Mouse (Mus musculus): Measurements from ENCODE around the gene Prss36.

The Prss36 gene

GRCm38 (mm10) chr7:127952864-127953581, 6.5 kb upstream of the Prss36 start:
- CTCF ChIA-PET = interaction anchor here in 3 of 4 experiments (0.6 to 1.4 kb wide), 7 partner anchors 17 to 278 kb away, joined by 3 to 10 read pairs (median 4); no protein-coding TSS in a partner anchor
- POLR2A ChIA-PET = interaction anchor here (0.5 to 3.1 kb wide), 27 partner anchors 9 to 604 kb away, joined by 3 to 46 read pairs (median 4); partner anchors contain the start of genes Fus (in 3 of the 4), Prss53 (in 1 of the 4) and Pycard (in 1 of the 4)

DNA sequence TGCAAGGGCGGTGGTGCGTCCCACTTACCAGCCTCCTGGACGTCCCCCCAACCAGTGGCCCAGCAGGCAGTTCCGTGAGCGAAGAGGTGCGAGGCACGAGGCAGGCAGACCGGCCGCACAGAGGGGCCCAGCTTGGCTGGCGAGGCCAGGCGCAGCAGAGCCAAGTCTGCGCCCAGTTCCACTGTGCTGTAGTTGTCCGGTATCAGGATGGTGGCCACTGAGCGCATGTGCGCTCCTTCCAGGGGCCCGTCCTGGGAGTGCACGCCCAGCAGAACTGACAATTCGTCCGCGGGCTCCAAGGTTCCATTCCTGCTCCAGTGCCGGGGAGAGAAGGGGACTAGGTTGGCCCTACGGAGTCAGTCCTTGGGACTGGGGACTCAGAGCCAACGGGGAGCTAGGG, 1.9 kb downstream of the Prss36 start:
- POLR2A ChIA-PET = interaction anchor here (0.6 to 9.5 kb wide), 36 partner anchors 8 to 691 kb away, joined by 3 to 120 read pairs (median 5); partner anchors contain the start of genes Fus (in 3 of the 4), Kat8 (in 2 of the 4), Ctf1 (in 1 of the 4) and Hsd3b7 (in 1 of the 4)
- CTCF ChIA-PET = interaction anchor here in 3 of 4 experiments (0.5 to 8.3 kb wide), 7 partner anchors 9 to 254 kb away, joined by 3 to 54 read pairs (median 4); no protein-coding TSS in a partner anchor

- CTCF ChIA-PET = interaction anchor here (0.6 to 1.8 kb wide), 14 partner anchors 9 to 822 kb away, joined by 3 to 14 read pairs (median 4); partner anchors contain the start of genes Gm21974 (in 1 of the 4), Kat8 (in 1 of the 4) and Vkorc1 (in 1 of the 4)
- POLR2A ChIA-PET = interaction anchor here (0.6 to 8.8 kb wide), 14 partner anchors 10 to 1642 kb away, joined by 3 to 120 read pairs (median 4); partner anchors contain the start of genes Fus (in 2 of the 4) and Inpp5f (in 1 of the 4)
These were observed 4.4 kb downstream of the Prss36 start for GRCm38 (mm10) chr7:127942097-127942496.

GRCm38 (mm10) chr7:127936216-127936884, 10.2 kb downstream of the Prss36 start:
- ChIA-PET POLR2A (interaction anchor here (0.5 to 11.4 kb wide), 61 partner anchors 8 to 425 kb away, joined by 3 to 433 read pairs (median 6); partner anchors contain the start of genes Fus (in 3 of the 4), Pycard (in 3 of the 4), Setd1a (in 3 of the 4) and Bckdk (in 2 of the 4)), CTCF (interaction anchor here (0.5 to 7.5 kb wide), 47 partner anchors 8 to 409 kb away, joined by 3 to 120 read pairs (median 6); partner anchors contain the start of genes Kat8 (in 4 of the 4), Prss36 (in 2 of the 4), Bckdk (in 1 of the 4) and Bcl7c (in 1 of the 4))

GRCm38 (mm10) chr7:127935748-127936159, 10.8 kb downstream of the Prss36 start:
- ChIA-PET CTCF (interaction anchor here (0.5 to 7.5 kb wide), 74 partner anchors 9 to 526 kb away, joined by 3 to 120 read pairs (median 5); partner anchors contain the start of genes Kat8 (in 3 of the 4), Prss36 (in 2 of the 4), Armc5 (in 1 of the 4) and Bckdk (in 1 of the 4)), POLR2A (interaction anchor here (0.5 to 11.4 kb wide), 92 partner anchors 9 to 457 kb away, joined by 3 to 433 read pairs (median 5); partner anchors contain the start of genes Kat8 (in 4 of the 4), Fus (in 3 of the 4), Pycard (in 3 of the 4) and Setd1a (in 3 of the 4))

DNA sequence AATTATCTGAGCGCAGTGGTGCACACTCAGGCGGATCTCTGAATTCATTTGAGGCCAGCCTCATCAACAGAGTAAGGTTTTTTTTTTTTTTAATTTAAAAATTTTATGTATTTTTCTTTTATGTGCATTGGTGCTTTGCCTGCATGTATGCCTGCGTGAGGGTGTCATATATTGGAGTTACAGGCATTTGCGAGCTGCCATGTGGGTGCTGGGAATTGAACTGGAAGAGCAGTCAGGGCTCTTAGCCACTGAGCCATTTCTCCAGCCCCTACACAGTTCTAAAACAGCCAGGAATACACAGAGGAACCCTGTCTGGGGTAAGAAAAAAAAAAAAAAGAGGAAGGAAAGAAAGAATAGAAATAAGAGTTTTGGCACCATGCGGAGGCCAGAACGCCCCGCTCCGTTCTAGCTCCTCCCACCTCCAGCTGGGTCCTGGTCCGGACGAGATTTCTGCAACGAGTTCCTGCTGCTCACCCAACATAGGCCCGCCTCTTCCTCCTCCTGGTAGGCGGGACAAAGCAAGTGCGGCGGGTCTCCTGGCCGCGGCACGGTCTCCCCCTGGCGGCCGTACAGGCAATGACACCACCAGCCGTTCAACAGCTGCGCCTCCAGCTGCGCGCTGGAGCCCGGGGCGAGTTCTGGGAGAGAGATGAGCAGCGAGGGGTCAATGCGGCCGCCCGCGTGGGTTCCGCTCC, 11.3 kb downstream of the Prss36 start:
- ChIA-PET CTCF (interaction anchor here (0.5 to 7.5 kb wide), 76 partner anchors 8 to 527 kb away, joined by 3 to 120 read pairs (median 5); partner anchors contain the start of genes Kat8 (in 3 of the 4), Prss36 (in 2 of the 4), Armc5 (in 1 of the 4) and Bckdk (in 1 of the 4)), POLR2A (interaction anchor here (0.6 to 11.4 kb wide), 89 partner anchors 8 to 528 kb away, joined by 3 to 433 read pairs (median 5); partner anchors contain the start of genes Kat8 (in 4 of the 4), Fus (in 3 of the 4), Pycard (in 3 of the 4) and Setd1a (in 3 of the 4))

DNA sequence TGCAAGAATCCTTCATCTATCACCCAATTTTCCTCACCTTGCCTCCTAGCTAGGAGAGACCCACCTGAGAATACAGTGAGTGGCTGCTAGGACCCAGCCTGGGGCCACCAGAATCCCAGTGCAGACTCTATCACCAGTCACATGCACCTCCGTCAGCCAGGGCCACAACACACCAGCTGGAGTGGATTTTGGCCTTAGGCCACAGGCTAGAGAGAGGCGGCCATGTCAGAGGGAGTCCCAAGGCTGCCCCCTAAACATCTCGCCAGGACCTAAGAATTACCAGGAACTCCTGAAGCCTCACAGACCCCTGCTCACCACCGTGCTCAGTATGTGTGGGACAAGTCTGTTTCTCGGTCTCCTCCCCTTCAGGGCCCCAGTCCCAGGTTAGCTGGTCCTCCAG, 12.4 kb downstream of the Prss36 start:
- POLR2A ChIA-PET = interaction anchor here (0.7 to 11.4 kb wide), 32 partner anchors 11 to 346 kb away, joined by 3 to 433 read pairs (median 10); partner anchors contain the start of genes Fus (in 3 of the 4), Bckdk (in 2 of the 4), Gm21974 (in 2 of the 4) and Hsd3b7 (in 2 of the 4)
- CTCF ChIA-PET = interaction anchor here in 3 of 4 experiments (0.6 to 7.5 kb wide), 14 partner anchors 8 to 303 kb away, joined by 3 to 120 read pairs (median 19); partner anchors contain the start of genes Armc5 (in 1 of the 3), Kat8 (in 1 of the 3) and Prss36 (in 1 of the 3)

DNA sequence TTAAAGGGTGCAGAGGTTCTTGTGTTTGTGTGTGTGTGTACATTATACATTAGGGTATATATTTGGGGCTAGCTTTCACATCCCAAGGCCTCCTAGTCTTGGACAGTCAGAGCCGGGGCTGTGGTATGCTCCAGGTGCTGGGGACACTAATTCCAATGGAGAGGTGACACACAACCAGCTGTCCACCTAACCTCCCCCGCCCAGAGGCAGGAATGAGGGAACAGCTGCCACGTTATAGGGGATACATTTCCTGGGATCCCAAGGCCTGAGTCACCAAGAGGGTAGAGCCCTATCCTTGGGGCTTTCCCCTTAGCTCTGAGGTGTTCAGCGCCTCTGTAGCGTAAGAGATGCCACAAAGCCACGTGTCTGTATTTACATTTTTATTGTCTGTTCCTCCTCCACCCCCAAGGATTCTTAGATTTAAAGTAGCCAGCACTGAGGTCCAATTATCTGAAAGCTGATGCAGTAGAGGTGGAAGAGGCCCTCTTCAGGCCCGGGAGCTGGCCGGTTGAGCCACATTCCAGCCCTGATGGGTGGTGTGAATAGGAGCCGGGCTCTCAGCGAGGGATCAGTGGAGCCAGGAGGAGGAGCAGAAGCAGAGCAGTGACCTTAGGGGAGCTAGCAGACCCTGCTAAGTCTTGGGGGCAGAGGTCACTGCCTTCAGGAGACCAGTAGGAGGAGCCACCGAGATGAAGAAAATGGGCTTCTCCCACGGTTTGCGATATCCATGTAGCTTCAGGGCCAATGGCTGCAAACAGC, 14.1 kb downstream of the Prss36 start:
- ChIA-PET CTCF (interaction anchor here (0.5 to 7.5 kb wide), 35 partner anchors 9 to 724 kb away, joined by 3 to 120 read pairs (median 3); partner anchors contain the start of genes Fbxl19 (in 1 of the 4), Fus (in 1 of the 4), Hsd3b7 (in 1 of the 4) and Kat8 (in 1 of the 4)), POLR2A (interaction anchor here (0.6 to 11.4 kb wide), 69 partner anchors 9 to 1593 kb away, joined by 3 to 433 read pairs (median 4); partner anchors contain the start of genes Kat8 (in 4 of the 4), Fus (in 3 of the 4), Vkorc1 (in 3 of the 4) and Bckdk (in 2 of the 4))

- ChIA-PET POLR2A (interaction anchor here in 3 of 4 experiments (0.6 to 11.4 kb wide), 48 partner anchors 8 to 914 kb away, joined by 3 to 433 read pairs (median 6); partner anchors contain the start of genes Fus (in 3 of the 3), Kat8 (in 3 of the 3), Vkorc1 (in 3 of the 3) and Bckdk (in 2 of the 3)), CTCF (interaction anchor here in 3 of 4 experiments (0.5 to 7.5 kb wide), 23 partner anchors 9 to 689 kb away, joined by 3 to 120 read pairs (median 4); partner anchors contain the start of genes Fus (in 1 of the 3), Hsd3b7 (in 1 of the 3) and Prss36 (in 1 of the 3))
These were observed 15.0 kb downstream of the Prss36 start for GRCm38 (mm10) chr7:127931351-127932135.

DNA sequence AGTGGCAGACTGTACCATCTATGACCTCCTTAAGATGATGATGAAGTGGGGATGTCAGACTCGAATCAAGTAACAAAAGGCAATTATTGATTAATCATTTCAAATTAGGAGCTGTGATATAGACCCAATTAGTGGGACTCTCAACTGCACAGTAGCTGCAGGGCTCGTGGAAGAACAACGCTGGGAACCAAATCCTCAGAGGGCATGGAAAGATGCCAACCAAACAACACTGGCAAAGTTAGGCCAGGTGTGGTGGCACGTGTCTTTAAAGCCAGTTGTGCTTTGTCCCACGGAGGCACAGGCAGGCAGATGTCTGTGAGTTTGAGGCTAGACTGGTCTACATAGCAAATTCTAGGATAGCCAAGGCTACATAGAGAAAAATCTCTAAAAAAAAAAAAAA, 15.9 kb downstream of the Prss36 start:
- POLR2A ChIA-PET = interaction anchor here in 3 of 4 experiments (0.8 to 11.4 kb wide), 11 partner anchors 9 to 90 kb away, joined by 3 to 433 read pairs (median 50); partner anchors contain the start of genes Fus (in 2 of the 3), Kat8 (in 2 of the 3), Bckdk (in 1 of the 3) and Prss36 (in 1 of the 3)

GRCm38 (mm10) chr7:127929923-127930322, 16.6 kb downstream of the Prss36 start, which contains the start of gene Prss8:
Gene Prss8, minus strand, starts transcription at chr7:127930104.
- POLR2A ChIA-PET = interaction anchor here in 3 of 4 experiments (0.8 to 20.2 kb wide), 20 partner anchors 6 to 349 kb away, joined by 3 to 433 read pairs (median 6); partner anchors contain the start of genes Fus (in 2 of the 3), Kat8 (in 2 of the 3), Prss53 (in 1 of the 3) and Setd1a (in 1 of the 3)
- CTCF ChIA-PET = interaction anchor here in 3 of 4 experiments (1.0 to 4.5 kb wide), 5 partner anchors 10 to 59 kb away, joined by 3 to 38 read pairs (median 9); no protein-coding TSS in a partner anchor

More for the DNA sequence above, 15.9 kb downstream of the Prss36 start:
- CTCF ChIA-PET = interaction anchor here in 2 of 4 experiments (3.9 to 4.5 kb wide), 2 partner anchors 12 kb away, joined by 21 to 38 read pairs; no protein-coding TSS in a partner anchor

GRCm38 (mm10) chr7:127928596-127928995, 17.9 kb downstream of the Prss36 start:
- POLR2A ChIA-PET = interaction anchor here (0.6 to 20.2 kb wide), 32 partner anchors 7 to 1982 kb away, joined by 3 to 433 read pairs (median 4); partner anchors contain the start of genes Fus (in 2 of the 4), Kat8 (in 2 of the 4), Pycard (in 2 of the 4) and Bckdk (in 1 of the 4)

GRCm38 (mm10) chr7:127927726-127928125, 18.8 kb downstream of the Prss36 start:
- CTCF ChIA-PET = interaction anchor here in 3 of 4 experiments (0.6 to 3.4 kb wide), 4 partner anchors 8 to 14 kb away, joined by 7 to 26 read pairs (median 16); no protein-coding TSS in a partner anchor
- POLR2A ChIA-PET = interaction anchor here in 3 of 4 experiments (0.6 to 20.2 kb wide), 18 partner anchors 6 to 696 kb away, joined by 3 to 433 read pairs (median 14); partner anchors contain the start of genes Fus (in 2 of the 3), Kat8 (in 2 of the 3), Bckdk (in 1 of the 3) and Pycard (in 1 of the 3)

More at GRCm38 (mm10) chr7:127928596-127928995, 17.9 kb downstream of the Prss36 start:
- CTCF ChIA-PET = interaction anchor here (0.5 to 2.3 kb wide), 12 partner anchors 9 to 622 kb away, joined by 3 to 18 read pairs (median 5); partner anchors contain the start of gene Hsd3b7 (in 1 of the 4)
